Mouse (Mus musculus) adrenal gland, postnatal 14 days (tissue): ENCODE measurements around the gene Rnase1. TPM values are rescaled to one million over a fixed set of nuclear protein-coding genes. Genes with fewer than 3 reads are reported as not detected.

Experiments used
- DNase-seq: peaks from one replicate; pipeline ENCODE4 v3.0.0; 2021; ENCODE audit warnings: mixed read lengths
- total RNA-seq: library from RNA; stranded (reverse); gene quantifications from 2 replicates; pipeline ENCODE4 v1.2.3, GENCODE M21; 2021

Rnase1 gene
- total RNA-seq, 1 experiment from 2014 or later, result not detected

GRCm38 (mm10) chr14:51140342-51140741, 6.2 kb downstream of the Rnase1 start:
- DNase-seq, result no peak

GRCm38 (mm10) chr14:51132372-51132771, 14.2 kb downstream of the Rnase1 start:
- no peak for DNase-seq

GRCm38 (mm10) chr14:51131086-51131815, 15.3 kb downstream of the Rnase1 start:
- DNase-seq, result no peak

- DNase-seq, result no peak
Observed at GRCm38 (mm10) chr14:51130315-51130940, 16.2 kb downstream of the Rnase1 start.

GRCm38 (mm10) chr14:51129624-51129975, 17.0 kb downstream of the Rnase1 start:
- DNase-seq, result no peak

- no peak for DNase-seq
Observed at GRCm38 (mm10) chr14:51128775-51129623, 17.6 kb downstream of the Rnase1 start.

GRCm38 (mm10) chr14:51127648-51128258, 18.8 kb downstream of the Rnase1 start:
- DNase-seq, result no peak

GRCm38 (mm10) chr14:51125684-51126083, 20.9 kb downstream of the Rnase1 start:
- no peak for DNase-seq

- no peak for DNase-seq
Observed at GRCm38 (mm10) chr14:51113916-51114560, 32.5 kb downstream of the Rnase1 start, which contains the start of gene Eddm3b. TSS of gene Eddm3b (plus strand) at chr14:51114426.

- no peak for DNase-seq
Observed at GRCm38 (mm10) chr14:51113476-51113875, 33.1 kb downstream of the Rnase1 start.

- no peak for DNase-seq
Observed at GRCm38 (mm10) chr14:51111966-51112365, 34.6 kb downstream of the Rnase1 start.

GRCm38 (mm10) chr14:51106449-51106967, 40.1 kb downstream of the Rnase1 start:
- no peak for DNase-seq

- no peak for DNase-seq
Observed at GRCm38 (mm10) chr14:51104366-51104765, 42.2 kb downstream of the Rnase1 start.

GRCm38 (mm10) chr14:51103217-51103616, 43.4 kb downstream of the Rnase1 start:
- DNase-seq, result peak; percentile 78

GRCm38 (mm10) chr14:51101284-51101683, 45.3 kb downstream of the Rnase1 start:
- DNase-seq, result no peak

GRCm38 (mm10) chr14:51098921-51099320, 47.7 kb downstream of the Rnase1 start:
- no peak for DNase-seq

- DNase-seq, result peak; percentile 79
Observed at GRCm38 (mm10) chr14:51098300-51098699, 48.3 kb downstream of the Rnase1 start.

GRCm38 (mm10) chr14:51095736-51096524, 50.7 kb downstream of the Rnase1 start:
- no peak for DNase-seq
